Mouse (Mus musculus) liver, postnatal 0 days (tissue): ENCODE measurements around the gene Has3.

ENCODE experiments used
- CTCF ChIP-seq: sonication (generic); IDR thresholded peaks from 2 replicates; pipeline ENCODE4 v1.5.1; 2016; ENCODE audit warnings: antibody characterized with exemption, low read depth
- EP300 ChIP-seq: IDR thresholded peaks from 2 replicates; pipeline ENCODE4 v1.6.1; 2016; ENCODE audit warnings: antibody characterized with exemption, low read depth, mild to moderate bottlenecking

GRCm38 (mm10) chr8:106862845-106863244 lies 7.2 kb upstream of the Has3 start:
- TF ChIP-seq EP300, result no peak
- no peak for TF ChIP-seq CTCF
